Mouse (Mus musculus) liver, adult 2 months (tissue): Measurements from ENCODE around the gene Trpt1.

Experiments
- CTCF ChIP-seq: fragments of 200-500 bp; IDR thresholded peaks from 2 replicates; pipeline ENCODE4 v1.5.1; 2011; ENCODE audit warnings: low read depth, low read length, control low read depth
- POLR2A ChIP-seq: fragments of 200-500 bp; IDR thresholded peaks from 2 replicates; pipeline ENCODE4 v1.6.1; 2011; ENCODE audit warnings: low read length, control low read depth; ENCODE audit not compliant: insufficient read depth; ENCODE audit errors: extremely low read depth

DNA sequence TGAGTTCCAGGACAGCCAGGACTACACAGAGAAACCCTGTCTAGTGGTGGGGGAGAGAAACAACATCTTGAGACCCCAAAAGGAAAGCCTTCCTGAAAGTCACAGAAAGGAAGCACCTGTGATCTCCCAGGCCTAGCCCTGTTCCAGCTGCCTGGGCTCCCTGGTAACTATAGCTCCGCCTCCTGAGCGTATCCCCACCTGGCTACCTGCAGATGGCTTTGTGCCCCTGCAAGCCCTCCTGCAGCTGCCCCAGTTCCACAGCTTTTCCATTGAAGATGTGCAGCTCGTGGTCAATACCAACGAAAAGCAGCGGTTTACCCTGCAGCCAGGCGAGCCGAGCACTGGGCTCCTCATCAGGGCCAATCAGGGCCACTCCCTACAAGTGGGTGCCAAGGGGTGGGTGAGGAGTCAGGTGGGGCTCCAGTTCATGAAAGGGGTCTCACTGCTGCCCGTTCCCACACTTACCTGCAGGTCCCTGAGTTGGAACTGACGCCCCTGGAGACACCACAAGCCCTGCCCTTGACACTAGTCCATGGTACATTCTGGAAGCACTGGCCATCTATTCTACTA lies 1.9 kb downstream of the Trpt1 start:
- TF ChIP-seq CTCF (no peak), POLR2A (no peak)
